Mouse (Mus musculus): Measurements from ENCODE around the gene Parvg.

The Parvg gene

GRCm38 (mm10) chr15:84331066-84331612, 7.3 kb downstream of the Parvg start:
- in situ Hi-C loops (cut with MboI; ENCODE audit: low pct_unique_long_range_greater_than_20kb in 1 of 2, low sequenced_read_pairs in 2 of 2, unreplicated experiment in 1 of 2): no loop called here

- in situ Hi-C loops (cut with MboI; ENCODE audit: low pct_unique_long_range_greater_than_20kb in 1 of 2, low sequenced_read_pairs in 2 of 2, unreplicated experiment in 1 of 2): no loop called here
Observed at GRCm38 (mm10) chr15:84336281-84336817, 12.5 kb downstream of the Parvg start.

GRCm38 (mm10) chr15:84337599-84337998, 13.8 kb downstream of the Parvg start:
- in situ Hi-C loops (cut with MboI; ENCODE audit: low pct_unique_long_range_greater_than_20kb in 1 of 2, low sequenced_read_pairs in 2 of 2, unreplicated experiment in 1 of 2): no loop called here

- in situ Hi-C loops (cut with MboI; ENCODE audit: low pct_unique_long_range_greater_than_20kb in 1 of 2, low sequenced_read_pairs in 2 of 2, unreplicated experiment in 1 of 2): no loop called here
Observed at GRCm38 (mm10) chr15:84340926-84341325, 17.1 kb downstream of the Parvg start.

- in situ Hi-C loops (cut with MboI; ENCODE audit: low pct_unique_long_range_greater_than_20kb in 1 of 2, low sequenced_read_pairs in 2 of 2, unreplicated experiment in 1 of 2): no loop called here
Observed at GRCm38 (mm10) chr15:84348769-84349168, 24.9 kb downstream of the Parvg start.

- in situ Hi-C loops (cut with MboI; ENCODE audit: low pct_unique_long_range_greater_than_20kb in 1 of 2, low sequenced_read_pairs in 2 of 2, unreplicated experiment in 1 of 2): no loop called here
Observed at GRCm38 (mm10) chr15:84349915-84350738, 26.3 kb downstream of the Parvg start.

- in situ Hi-C loops (cut with MboI; ENCODE audit: low pct_unique_long_range_greater_than_20kb in 1 of 2, low sequenced_read_pairs in 2 of 2, unreplicated experiment in 1 of 2): no loop called here
Observed at GRCm38 (mm10) chr15:84351342-84351741, 27.5 kb downstream of the Parvg start.

- in situ Hi-C loops (cut with MboI; ENCODE audit: low pct_unique_long_range_greater_than_20kb in 1 of 2, low sequenced_read_pairs in 2 of 2, unreplicated experiment in 1 of 2): no loop called here
Observed at GRCm38 (mm10) chr15:84351915-84352844, 28.4 kb downstream of the Parvg start.

- in situ Hi-C loops (cut with MboI; ENCODE audit: low pct_unique_long_range_greater_than_20kb in 1 of 2, low sequenced_read_pairs in 2 of 2, unreplicated experiment in 1 of 2): no loop called here
Observed at GRCm38 (mm10) chr15:84355081-84355480, 31.3 kb downstream of the Parvg start.

- in situ Hi-C loops (cut with MboI; ENCODE audit: low pct_unique_long_range_greater_than_20kb in 1 of 2, low sequenced_read_pairs in 2 of 2, unreplicated experiment in 1 of 2): no loop called here
Observed at GRCm38 (mm10) chr15:84364746-84365145, 40.9 kb downstream of the Parvg start.

GRCm38 (mm10) chr15:84365675-84366381, 42.0 kb downstream of the Parvg start:
- in situ Hi-C loops (cut with MboI; ENCODE audit: low pct_unique_long_range_greater_than_20kb in 1 of 2, low sequenced_read_pairs in 2 of 2, unreplicated experiment in 1 of 2): no loop called here

GRCm38 (mm10) chr15:84366574-84366989, 42.8 kb downstream of the Parvg start:
- in situ Hi-C loops (cut with MboI; ENCODE audit: low pct_unique_long_range_greater_than_20kb in 1 of 2, low sequenced_read_pairs in 2 of 2, unreplicated experiment in 1 of 2): no loop called here

GRCm38 (mm10) chr15:84367402-84367801, 43.6 kb downstream of the Parvg start:
- in situ Hi-C loops (cut with MboI; ENCODE audit: low pct_unique_long_range_greater_than_20kb in 1 of 2, low sequenced_read_pairs in 2 of 2, unreplicated experiment in 1 of 2): no loop called here

GRCm38 (mm10) chr15:84372801-84373200, 49.0 kb downstream of the Parvg start:
- in situ Hi-C loops (cut with MboI; ENCODE audit: low pct_unique_long_range_greater_than_20kb in 1 of 2, low sequenced_read_pairs in 2 of 2, unreplicated experiment in 1 of 2): no loop called here

- in situ Hi-C loops (cut with MboI; ENCODE audit: low pct_unique_long_range_greater_than_20kb in 1 of 2, low sequenced_read_pairs in 2 of 2, unreplicated experiment in 1 of 2): no loop called here
Observed at GRCm38 (mm10) chr15:84378734-84379133, 54.9 kb downstream of the Parvg start.

GRCm38 (mm10) chr15:84380181-84380580, 56.4 kb downstream of the Parvg start:
- in situ Hi-C loops (cut with MboI; ENCODE audit: low pct_unique_long_range_greater_than_20kb in 1 of 2, low sequenced_read_pairs in 2 of 2, unreplicated experiment in 1 of 2): no loop called here

GRCm38 (mm10) chr15:84384066-84384465, 60.2 kb downstream of the Parvg start:
- in situ Hi-C loops (cut with MboI; ENCODE audit: low pct_unique_long_range_greater_than_20kb in 1 of 2, low sequenced_read_pairs in 2 of 2, unreplicated experiment in 1 of 2): no loop called here

- in situ Hi-C loops (cut with MboI; ENCODE audit: low pct_unique_long_range_greater_than_20kb in 1 of 2, low sequenced_read_pairs in 2 of 2, unreplicated experiment in 1 of 2): no loop called here
Observed at GRCm38 (mm10) chr15:84385995-84386565, 62.3 kb downstream of the Parvg start.

Data from mouse embryonic stem cell (cell line).